Mouse (Mus musculus): ENCODE measurements around the gene Sema4d.

The Sema4d gene

DNA sequence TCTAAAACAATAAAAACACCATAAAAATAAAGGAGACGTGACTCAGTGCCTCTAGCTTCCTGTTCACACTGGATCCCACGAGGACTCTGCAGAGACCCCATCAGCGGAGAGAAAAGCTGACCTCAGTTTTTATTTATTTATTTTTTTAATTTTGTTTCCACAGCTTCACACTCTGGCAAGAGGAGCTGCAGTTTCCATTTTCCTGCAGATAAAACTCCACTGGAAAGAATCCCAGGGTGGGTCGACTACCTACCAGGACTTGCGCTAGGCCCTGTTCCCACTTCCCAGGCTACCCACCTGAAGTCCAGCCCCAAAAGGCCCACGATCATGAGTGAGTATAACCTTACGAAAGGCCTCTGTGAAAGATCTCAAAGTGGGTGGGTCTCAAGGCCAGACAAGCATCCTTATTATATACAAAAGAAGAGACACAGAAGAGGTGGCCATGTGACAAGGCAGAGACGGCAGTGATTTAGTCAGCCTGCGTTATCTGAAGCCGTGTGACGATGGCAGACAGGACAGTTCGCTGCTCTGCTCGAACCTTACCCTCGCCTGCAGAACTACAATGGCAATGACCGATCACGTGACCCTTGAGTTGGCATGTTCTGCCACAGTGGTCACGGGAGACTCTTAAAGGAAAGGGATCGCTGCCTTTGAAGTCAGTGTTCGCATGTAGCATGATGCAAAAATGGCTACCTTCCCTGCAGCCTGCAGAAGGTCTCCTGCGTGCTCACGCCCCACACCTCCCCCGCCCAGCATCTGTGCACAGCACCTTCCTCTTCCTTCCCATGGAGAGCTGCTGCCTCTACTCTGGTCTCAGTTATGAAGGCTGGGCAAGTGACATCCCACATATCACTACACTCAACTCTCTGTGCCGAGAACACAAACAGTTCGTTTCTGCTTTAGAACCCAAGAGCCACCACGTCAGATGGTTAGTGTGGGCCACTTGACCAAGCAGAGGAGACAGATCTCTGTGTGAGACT lies 14.3 kb downstream of the Sema4d start:
- DNase-seq (ENCODE audit: low read depth, low spot score), result peak; percentile 60

GRCm38 (mm10) chr13:51778351-51778982 lies 15.1 kb downstream of the Sema4d start:
- peak; percentile 84 for DNase-seq (ENCODE audit: low read depth, low spot score)

DNA sequence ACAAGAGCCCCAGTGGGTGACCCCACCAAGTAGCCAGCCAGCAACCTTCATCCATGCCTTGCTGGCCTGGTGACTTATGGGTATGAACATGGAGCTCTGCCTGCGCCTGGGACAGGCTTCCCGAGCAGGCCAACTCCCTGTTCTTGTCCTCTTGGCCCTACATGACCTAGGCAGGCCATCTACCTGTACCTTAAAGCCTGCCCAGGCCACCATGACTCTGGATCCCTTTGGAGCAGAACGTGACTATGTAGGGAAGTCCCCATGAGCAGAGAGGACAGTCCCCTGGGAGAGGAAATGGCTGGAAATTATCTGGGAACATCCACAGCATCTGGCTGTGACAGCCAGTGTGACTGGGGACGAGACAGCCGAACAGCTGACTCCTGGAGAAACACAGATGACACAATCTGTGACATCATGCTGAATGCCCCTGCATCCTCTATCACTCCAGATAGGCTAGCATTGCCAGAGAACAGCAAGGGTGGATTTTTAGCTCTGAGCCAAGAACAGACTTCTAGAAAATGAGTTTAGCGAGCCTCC lies 15.7 kb downstream of the Sema4d start:
- DNase-seq (ENCODE audit: low read depth, low spot score), result peak; percentile 83

DNA sequence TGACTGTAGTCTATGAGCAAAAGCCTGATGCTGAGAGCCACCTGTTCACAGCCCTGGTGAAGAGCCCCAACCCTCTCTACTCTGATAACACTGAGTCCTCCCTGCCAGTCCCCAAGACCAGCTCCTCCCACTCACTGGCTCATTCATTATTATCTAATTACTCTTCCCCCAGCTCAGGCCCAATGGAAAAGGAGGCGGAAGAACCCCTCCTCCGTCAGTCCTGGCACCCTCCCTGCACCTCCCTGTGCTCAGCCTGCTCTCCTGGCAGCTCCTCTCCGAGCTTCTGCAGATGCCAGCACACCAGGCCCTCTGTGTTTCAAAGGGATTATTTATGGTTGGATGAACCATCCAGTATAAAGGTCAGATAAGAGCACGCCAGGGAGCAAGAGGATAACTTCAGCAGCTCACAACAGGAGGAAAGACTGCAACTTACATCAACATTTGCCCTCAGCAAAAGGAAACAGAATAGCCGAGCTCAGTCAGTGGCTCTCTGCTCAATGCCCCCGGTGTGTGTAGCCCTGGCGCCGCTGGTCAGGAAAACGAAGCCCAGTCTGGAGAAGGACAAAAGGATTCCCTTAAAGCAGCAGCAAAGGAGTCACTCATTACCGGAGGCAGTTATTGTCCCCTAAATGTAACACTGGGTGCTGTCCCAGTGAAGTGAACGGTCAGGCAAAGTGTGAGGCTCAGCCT lies 16.4 kb downstream of the Sema4d start:
- DNase-seq (ENCODE audit: low read depth, low spot score), result peak; percentile 98

- no peak for DNase-seq (ENCODE audit: low read depth, low spot score)
These were observed 17.3 kb downstream of the Sema4d start for GRCm38 (mm10) chr13:51776160-51776737.

DNA sequence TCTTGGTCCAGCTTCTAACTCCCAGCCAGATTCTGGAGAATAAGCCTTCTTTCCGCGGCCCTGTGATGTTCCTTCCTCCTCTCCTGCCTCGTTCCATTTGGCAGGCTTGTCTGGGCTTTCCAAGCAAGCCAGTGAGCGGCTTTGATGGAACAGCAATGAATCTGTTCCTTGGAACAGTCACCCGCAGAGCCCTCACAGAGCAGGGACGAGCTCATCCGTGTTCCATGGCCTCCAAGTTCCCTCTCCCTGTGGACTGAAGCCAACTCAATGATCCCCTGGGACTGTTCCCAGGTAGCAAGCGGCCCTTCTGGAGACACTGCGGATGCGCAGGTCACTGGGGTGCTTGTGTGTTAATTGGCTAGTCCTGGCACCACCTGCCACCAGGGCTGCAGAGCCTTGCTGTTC lies 21.7 kb downstream of the Sema4d start:
- peak; percentile 88 for DNase-seq (ENCODE audit: low read depth, low spot score)

- no peak for DNase-seq (ENCODE audit: low read depth, low spot score)
These were observed 22.7 kb downstream of the Sema4d start for GRCm38 (mm10) chr13:51770647-51771427.

- no peak for DNase-seq (ENCODE audit: low read depth, low spot score)
These were observed 25.4 kb downstream of the Sema4d start for GRCm38 (mm10) chr13:51767991-51768761.

DNA sequence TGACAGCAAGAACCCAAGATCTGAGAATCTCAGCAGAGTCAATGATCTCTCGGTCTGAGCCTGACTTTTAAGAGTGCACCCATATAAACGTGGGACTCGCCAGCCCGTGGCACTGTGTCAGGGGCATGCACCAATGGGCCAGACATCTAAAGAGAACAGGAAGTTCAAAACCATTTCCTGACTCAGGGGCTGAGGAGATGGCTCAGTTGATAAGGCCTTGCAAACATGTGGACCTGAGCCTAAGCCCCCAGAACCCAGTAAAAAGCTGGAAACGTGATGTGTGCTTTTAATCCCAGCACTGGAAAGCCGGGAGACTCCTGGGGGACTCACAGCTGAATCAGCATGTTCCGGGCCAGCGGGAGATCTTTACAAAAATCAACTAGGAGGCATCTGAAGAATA lies 26.0 kb downstream of the Sema4d start:
- DNase-seq (ENCODE audit: low read depth, low spot score), result no peak

DNA sequence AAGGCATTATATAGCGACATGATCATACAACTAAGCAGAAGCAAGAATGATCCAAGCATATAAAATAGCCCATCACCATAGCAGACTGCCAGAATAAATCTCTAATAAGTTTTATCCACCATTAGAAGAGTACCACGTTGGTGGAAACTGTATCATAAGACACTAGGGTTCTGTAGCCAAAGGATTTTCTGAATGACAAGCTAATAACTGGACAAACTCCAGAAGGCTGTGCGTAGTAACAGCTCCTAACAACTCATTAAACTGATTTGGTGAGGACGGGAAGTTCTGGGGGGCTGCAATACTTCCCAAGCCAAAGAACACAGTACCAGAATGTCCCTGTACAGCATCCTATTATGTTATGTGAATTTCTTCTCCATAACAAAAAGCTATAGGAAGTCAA lies 26.8 kb downstream of the Sema4d start:
- DNase-seq (ENCODE audit: low read depth, low spot score), result no peak

GRCm38 (mm10) chr13:51765369-51765768 lies 28.2 kb downstream of the Sema4d start:
- DNase-seq (ENCODE audit: low read depth, low spot score), result no peak

DNA sequence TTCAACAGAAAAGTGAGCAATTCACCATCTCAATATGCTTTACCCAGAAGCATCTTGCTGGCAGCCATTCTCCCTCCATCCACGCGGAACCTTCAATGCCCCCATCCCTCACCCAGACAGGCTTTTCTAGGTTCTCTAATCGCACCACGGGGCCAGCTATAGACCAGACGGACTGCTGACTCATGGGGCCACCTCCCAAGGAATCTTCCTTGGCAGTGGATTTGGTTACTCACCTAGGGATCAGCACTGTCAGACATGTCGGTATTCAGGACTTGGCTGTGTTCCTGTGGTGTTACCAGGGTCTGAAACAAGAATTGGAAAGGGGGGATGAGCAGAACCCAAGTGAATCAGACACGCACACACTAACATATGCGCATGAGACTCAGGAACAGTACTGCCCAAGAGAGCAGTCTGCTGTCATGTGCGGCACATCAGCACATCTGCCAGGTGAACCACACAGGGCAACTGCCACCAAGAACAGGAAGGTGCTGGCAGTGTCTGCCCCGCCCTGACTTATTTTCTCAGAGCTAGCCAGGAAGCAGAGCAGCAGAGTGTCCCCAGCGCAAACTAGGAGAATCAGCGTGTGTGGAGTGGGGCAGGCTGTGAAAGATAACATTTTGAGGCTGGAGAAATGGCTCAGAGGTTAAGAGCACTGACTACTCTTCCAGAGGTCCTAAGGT lies 30.4 kb downstream of the Sema4d start:
- DNase-seq (ENCODE audit: low read depth, low spot score), result peak; percentile 56

- DNase-seq (ENCODE audit: low read depth, low spot score), result peak; percentile 84
These were observed 32.2 kb downstream of the Sema4d start for GRCm38 (mm10) chr13:51761186-51761813.

- peak; percentile 59 for DNase-seq (ENCODE audit: low read depth, low spot score)
These were observed 34.1 kb downstream of the Sema4d start for GRCm38 (mm10) chr13:51759256-51759987.

DNA sequence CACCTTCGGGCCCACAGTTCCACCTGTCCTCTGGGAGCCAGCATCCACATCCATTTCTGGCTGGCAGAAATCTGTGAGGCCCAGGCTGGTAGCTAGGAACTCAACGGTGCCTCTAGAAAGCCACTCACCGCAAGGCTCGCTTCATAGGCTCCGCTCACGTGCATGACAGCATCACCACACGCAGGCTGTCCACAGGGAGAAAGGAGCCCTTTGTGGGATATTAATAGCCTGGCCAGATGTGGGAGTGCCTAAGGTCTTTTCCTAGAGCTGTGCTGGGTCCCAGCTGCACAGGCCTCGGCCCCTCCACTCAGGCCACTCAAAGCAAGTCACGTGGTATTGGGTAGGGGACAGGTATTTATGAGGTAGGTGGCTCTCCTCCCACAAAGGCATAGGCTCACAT lies 35.1 kb downstream of the Sema4d start:
- DNase-seq (ENCODE audit: low read depth, low spot score), result peak; percentile 84

- DNase-seq (ENCODE audit: low read depth, low spot score), result no peak
These were observed 36.4 kb downstream of the Sema4d start for GRCm38 (mm10) chr13:51757099-51757498.

DNA sequence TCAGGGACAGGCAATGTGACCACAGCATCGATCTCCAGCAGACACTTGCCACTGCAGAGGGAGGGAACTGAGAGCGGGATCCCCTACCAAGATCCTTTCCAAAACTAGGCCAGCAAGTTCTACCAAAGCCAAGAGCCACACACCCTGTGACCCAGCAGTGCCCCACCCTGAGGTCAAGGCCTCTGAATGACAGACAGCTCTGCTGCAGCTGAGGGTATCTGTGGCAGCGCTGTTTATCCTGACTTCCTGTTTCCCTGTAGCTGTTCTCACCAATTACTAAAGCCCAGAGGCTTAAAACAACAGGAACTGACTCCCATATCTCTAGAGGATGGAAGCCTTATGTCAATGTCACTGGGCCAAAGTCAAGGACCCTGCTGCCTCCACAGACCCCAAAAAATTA lies 37.0 kb downstream of the Sema4d start:
- DNase-seq (ENCODE audit: low read depth, low spot score), result peak; percentile 38

DNA sequence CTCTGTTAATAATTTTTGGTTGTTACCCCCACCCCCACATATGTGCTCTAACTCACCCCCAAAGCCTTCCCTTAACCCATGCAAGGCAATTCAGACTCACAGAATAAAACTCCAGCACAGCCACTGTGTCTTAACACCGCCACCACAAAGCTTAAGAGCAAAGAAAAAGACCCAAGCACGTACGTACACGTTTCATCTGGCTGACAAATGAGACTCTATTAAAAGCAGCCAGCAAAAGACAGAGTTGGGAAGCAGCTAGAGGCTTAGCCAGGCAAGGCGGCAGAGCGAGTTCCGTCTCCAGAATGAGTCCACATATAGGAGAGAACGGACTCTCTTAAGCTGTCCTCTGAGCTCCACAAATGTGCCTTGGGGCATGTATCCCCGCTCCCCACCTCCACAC lies 37.5 kb downstream of the Sema4d start:
- peak; percentile 67 for DNase-seq (ENCODE audit: low read depth, low spot score)

All from brain, adult 2 months (tissue).